Mouse (Mus musculus): ENCODE data around the gene Eif4b.
"Not testable (repeated sequence)": the region's sequence is repeated elsewhere in the genome, so short reads cannot be mapped to it uniquely, and the experiment has no call there.

Eif4b gene

DNA sequence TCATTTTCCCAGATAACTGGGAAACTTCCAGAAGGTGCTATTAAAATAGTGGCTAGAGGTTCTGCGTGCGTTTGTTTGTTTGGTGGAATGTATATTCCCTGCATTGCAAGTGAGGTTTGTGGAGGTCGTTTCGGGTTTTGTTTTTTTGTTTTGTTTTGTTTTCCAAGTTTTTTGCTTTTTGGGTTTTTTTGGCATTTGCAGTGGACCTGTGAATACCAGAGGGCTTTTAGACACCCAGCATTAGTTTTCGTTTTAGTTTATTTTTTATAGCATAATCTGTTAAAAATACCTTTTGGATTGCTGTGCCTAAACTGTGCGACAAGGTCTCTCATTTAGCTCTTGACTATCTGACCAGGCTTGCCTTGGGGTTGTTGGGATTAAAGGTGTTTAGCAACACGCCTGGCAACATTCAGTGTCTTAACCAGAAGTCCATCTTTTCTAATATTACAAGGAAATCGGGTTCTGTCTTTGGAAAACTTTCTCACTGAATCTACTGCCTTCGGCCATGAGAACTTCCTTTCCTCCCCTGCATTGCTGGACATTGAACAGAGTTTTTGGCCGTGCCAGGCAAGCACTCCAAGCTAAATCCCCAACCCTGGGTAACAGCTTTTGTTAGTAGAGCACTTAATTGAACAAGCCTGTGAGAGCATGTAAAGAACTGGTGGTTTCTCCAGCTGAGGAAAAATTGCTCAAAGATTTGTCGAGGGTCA lies 1.5 kb downstream of the Eif4b start:
- no peak for DNase-seq (ENCODE audit: low spot score)

DNA sequence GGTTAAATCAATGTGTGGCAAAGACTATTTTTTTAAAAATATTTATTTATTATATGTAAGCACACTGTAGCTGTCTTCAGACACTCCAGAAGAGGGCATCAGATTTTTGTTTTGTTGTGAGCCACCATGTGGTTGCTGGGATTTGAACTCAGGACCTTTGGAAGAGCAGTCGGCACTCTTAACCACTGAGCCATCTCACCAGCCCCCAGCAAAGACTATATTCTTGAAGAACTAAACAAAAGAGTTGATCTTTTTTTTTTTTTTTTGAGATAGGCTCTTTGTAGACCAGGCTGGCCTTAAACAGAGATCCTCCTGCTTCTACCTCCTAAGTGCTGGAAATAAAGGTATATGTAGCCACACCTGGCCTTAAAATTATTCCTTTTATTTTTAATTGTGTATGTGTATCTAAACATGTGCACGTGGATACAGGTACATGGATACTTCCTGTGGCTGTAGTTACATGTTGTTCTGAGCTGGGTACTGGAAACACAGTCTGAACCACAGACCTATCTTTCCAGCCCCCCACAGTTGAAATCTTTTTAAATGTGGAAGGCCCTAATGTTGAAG lies 3.6 kb downstream of the Eif4b start:
- DNase-seq (ENCODE audit: low spot score) = no peak

DNA sequence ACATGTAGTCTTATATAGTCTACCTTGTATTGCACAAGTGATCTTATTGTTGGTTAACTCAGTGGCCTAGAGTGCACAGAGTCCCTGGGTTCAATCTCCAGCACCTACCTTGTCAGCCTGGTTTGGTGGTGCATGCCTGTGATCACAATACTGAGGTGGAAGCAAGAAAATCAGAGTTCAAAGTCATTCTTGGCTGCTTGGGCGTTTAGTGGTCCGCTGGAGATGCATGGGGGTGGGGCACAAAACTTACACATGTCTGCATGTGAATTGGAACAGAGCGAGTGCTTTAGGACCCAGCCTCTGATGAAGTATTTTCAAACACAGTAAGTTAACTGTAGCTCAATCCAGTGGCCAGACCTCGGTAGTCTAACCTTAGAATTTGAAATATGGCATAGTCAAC lies 5.6 kb downstream of the Eif4b start:
- DNase-seq (ENCODE audit: low spot score) = peak; percentile 40

DNA sequence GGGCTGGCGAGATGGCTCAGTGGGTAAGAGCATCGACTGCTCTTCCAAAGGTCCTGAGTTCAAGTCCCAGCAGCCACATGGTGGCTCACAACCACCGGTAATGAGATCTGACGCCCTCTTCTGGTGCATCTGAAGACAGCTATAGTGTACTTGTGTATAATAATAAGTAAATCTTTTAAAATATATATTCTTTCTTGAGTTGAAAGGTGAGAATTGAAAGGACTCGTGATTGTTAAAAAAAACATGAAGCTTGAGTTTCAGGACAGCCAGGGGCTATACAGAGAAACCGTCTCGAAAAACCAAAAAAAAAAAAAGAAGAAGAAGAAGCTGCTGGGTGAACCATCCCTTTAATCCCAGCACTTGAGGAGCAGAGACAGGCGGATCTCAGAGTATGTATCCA lies 6.4 kb downstream of the Eif4b start:
- DNase-seq (ENCODE audit: low spot score) = not testable (repeated sequence)

DNA sequence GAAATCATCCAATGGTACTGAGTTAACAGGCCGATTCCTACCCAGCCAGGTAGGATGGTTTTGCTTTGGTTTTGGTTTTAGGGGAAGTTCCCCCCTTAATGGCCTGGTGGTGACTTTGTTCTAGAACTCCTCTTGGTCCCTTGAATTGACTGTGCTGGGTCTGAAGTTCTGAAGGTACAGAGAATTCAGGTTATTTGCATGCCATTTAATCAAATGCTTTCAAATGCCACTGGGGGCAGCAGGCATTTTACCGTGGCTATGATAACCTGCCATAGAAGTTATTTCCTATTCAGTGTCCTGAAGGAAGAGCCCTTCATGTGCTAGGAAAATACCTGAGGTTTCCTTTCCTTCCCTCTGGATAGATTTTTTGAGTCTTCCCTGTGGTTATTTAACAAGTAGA lies 6.9 kb downstream of the Eif4b start:
- DNase-seq (ENCODE audit: low spot score) = no peak

DNA sequence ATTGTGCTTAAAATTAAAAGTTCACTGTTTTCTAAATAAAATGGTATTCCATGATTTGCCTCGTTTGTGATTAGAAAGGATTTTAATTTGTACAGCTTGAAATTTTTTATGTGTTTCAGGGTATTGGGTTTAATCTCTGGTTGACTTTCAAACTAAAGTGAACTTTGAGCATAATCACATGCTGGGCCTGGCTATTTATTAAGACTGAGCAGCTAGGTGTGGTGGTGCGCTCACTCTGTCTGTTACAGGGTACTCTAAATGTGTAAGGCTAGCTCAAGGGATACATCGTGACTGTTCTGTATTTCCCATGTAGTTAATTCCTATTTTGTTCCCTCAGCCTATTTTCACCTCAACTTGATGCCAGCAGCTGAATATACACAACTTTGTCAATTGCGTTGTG lies 8.6 kb downstream of the Eif4b start:
- no peak for DNase-seq (ENCODE audit: low spot score)

DNA sequence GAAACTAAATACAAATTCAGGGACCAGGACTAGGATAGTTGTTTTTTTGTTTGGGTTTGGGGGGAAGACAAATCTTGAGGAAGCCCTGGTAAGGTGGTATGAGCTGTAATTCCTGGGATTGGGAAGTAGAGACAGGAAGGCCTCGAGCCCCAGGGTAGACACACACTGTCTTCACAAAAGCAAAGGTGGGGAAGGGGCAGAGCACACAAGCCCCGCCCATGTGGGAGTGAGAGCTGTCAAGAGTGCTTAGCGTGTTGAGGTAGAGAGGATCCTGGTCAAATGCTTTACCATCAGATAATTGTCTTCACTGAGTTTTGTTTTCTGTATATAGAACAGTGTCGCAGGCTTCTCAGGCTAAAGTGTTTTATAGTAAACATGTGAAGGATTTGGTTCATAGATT lies 9.5 kb downstream of the Eif4b start:
- DNase-seq (ENCODE audit: low spot score) = no peak

DNA sequence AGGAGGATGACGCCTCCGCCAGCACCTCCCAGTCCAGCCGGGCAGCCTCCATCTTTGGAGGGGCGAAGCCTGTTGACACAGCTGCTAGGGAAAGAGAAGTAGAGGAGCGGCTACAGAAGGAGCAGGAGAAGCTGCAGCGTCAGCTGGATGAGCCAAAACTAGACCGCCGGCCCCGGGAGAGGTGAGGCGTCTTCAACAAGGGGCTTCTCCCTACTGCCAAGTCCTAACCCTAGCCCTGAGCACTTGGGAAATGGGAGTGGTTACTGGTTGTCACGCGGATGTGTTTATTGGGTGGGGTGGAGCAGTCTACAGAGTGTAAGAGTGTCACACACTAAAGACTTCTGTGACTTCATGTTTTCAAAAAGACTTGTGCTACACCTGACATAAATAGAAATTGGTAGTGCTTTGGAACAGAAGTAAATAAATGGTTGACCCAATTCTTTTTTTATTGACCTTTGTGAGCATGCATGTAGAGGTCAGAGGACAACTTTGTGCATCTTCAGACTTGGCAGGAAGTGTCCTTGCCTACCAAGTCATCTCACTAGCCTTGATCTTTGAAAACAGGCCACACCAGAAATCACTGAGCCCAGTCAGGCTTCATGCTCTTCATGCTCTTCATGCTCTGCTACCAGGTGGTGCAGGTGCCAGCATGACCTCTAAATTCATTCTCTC lies 16.5 kb downstream of the Eif4b start:
- DNase-seq (ENCODE audit: low spot score) = no peak

DNA sequence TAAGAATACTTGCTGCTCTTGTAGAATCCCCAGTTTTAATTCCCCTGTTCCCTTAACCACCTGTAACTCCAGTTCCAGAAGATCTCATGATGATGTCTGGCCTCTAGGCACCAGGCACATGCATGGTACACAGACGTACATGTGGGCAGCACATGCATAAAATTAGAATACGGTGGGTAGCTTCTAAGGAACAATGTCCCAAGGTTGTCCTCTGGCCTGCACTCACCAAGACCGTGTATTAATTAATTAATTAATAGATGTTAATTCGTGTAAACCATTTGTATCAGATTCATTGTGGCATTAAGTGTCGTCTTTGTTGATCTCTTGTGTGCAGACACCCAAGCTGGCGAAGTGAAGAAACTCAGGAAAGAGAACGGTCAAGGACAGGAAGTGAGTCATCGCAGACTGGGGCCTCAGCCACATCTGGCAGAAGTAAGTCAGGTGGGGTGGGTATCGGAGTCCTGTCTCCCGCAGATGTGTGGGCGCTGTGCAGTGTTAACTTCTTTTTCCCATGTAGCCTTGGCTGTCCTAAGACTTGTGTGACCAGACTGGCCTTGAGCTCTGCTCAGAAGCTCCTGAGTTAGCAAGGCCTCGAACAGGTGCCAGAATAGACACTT lies 17.6 kb downstream of the Eif4b start:
- no peak for DNase-seq (ENCODE audit: low spot score)

DNA sequence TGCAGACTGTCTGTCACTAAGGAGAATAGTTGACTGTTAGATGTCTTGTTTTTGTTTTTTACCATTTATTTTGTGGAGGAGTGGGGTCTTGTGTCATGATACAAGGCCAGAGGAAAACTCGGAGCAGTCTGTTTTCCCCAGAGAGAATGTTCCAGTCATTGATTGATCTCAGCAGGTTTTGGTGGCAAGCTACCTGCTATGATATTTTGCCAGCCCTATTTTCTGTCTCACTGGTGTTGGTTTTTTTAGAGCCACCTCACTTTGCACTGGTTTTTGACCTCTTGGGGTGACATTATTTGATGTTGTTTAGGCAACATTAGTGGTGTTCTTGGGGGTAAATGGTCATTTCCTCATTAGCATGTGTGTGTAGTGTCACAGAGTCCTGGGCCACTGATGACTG lies 18.1 kb downstream of the Eif4b start:
- no peak for DNase-seq (ENCODE audit: low spot score)

DNA sequence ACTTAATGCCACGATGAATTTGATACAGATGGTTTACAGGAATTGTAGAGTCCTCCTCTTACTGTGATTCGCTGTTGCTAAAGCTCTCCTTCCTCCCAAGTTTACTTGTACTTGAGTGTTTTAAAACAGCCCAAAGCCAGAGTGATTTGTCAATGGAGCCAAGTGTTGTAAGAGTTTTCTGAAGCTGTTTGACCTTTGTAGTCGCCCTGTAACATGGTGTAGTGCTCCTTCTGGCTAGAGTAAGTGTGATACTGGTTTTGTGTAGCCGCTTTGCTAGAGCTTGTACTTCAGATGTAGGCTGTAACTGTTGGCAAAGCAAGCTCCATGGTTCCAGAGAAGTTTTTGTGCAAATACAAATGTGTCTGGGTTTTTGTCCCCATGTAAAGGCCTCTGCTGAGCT lies 18.6 kb downstream of the Eif4b start:
- no peak for DNase-seq (ENCODE audit: low spot score)

DNA sequence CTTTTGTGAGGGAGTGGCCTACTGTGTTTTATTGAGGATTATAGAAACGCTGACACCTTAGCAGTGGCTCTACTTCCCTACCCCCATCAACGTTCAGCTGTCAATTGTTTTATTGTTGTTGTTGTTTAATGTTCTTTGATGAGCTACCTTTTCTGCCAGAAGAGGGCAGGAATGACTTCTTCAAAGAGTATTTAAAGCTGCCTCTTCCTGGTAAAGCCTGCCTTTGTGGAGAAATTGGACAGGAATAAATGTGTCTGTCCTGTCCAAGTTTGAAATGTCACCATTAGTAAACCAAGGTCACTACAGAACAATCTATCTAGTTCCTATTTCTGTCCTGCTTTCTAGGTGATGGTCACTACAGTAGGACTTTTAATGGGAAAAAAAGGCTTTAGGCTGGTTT lies 20.6 kb downstream of the Eif4b start:
- DNase-seq (ENCODE audit: low spot score) = no peak

DNA sequence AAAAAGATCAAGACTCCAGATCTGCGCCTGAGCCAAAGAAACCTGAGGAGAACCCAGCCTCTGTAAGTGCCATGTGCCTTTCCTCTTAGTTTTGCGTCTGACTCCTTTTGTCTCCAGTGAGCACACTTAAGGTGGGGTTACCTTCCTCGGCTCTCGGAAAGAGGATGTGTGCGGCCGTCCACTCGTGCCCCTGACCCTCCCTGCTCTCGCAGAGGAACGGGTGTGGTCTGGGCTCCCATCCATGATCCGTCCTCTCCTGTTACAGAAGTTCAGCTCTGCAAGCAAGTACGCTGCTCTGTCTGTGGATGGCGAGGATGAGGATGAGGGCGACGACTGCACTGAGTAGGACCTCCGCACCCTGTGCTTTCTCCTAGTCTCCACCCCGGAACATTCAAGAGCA lies 21.4 kb downstream of the Eif4b start:
- no peak for DNase-seq (ENCODE audit: low spot score)

DNA sequence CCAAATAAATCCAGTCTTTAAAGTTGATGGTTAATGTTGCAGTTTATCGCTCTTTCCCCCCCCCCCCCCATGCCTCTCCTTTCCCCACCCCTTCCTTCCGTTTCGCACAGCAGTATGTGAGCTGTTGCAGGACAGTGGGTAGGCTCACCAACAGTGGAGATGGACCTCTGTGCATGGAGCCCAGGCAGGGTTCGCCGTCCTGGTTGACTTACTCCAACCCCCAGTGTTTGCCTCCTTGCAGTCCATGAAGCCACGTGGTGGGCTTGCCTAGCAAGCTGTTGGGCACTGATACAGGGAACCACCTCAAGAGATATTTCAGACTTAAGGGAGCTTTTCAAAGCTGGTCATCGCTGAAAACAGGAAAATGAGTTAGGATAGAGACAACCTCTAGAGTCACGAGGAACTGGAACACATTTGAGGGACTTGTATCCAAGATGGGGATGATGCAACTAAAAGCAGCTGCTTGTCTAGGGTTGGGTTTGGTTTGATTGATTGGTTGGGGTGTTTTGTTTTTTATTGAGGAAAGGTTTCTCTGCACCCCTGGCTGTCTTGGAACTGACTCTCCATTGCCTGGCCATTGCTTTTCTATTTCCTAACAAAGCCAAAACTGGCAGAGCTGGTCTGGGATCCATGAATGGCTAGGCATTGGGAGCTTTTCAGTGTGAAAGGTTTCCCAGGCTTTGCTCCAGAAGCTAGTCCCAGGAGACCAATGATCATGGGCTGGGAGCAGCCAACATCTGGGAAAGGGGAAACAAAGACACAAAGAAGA lies 23.8 kb downstream of the Eif4b start:
- DNase-seq (ENCODE audit: low spot score) = no peak

DNA sequence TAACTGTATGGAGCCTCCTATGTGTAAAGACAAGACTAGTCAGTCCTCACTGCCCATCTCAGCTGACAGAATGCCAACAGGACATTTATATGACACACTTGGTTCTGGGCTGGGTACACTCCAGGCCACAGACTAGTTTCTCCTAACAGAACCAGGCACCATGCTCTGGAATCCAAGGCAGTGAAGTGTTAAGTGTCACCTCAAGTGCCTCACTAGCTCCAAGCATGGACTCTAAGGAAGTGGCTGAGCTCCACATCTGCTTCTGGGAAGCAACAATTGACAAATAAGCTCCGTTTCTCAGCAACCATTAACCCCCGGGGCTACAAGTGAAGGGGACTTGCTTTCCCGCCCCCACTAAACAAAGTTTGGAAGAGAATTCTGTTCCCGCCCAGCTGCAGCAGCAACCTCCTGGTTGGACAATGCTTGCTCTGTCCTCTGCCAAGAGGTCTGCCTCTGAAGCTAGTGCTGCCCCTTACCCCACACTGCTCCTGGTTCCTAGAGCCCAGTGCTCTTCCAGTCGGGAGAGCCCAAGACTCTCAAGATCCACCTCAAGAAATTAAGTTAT lies 24.5 kb downstream of the Eif4b start:
- DNase-seq (ENCODE audit: low spot score) = no peak

DNA sequence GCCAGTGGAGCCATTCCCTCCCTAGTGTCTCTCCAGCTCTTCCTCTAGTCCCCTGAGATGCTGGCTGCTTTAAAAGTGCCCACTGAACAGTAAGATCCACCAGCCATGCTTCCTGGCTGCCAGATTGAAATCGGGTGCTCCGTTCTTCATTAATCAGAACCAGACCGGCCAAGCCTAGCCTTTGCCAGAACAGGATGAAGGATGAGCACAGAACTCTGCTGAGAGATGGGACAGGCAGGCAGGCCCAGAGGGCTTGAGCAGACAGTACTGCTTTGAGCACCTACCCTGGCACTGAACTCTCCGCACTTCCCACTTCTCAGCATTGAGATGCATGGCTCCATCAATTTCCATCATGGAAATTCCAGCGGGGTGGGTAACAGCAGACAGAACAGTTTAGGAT lies 25.7 kb downstream of the Eif4b start:
- DNase-seq (ENCODE audit: low spot score) = no peak

DNA sequence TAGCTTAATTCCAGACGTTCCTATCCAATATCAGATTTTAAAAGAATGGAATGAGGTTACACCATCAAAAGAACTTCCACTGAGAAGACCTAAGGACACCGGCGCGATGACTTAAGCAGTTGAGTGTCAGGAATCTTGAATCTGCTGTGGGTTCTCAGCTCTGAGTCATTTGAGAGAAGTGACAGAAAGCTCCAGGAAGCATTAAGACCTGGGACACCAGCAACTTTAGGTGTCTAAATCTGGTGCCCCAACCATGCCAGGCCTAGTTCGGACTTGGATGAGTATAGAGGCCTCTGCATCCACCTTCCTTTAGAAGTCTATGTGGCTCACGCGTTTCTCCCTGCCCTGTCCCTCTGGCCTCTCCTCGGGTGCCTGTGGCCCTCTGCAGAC lies 26.2 kb downstream of the Eif4b start:
- no peak for DNase-seq (ENCODE audit: low spot score)

DNA sequence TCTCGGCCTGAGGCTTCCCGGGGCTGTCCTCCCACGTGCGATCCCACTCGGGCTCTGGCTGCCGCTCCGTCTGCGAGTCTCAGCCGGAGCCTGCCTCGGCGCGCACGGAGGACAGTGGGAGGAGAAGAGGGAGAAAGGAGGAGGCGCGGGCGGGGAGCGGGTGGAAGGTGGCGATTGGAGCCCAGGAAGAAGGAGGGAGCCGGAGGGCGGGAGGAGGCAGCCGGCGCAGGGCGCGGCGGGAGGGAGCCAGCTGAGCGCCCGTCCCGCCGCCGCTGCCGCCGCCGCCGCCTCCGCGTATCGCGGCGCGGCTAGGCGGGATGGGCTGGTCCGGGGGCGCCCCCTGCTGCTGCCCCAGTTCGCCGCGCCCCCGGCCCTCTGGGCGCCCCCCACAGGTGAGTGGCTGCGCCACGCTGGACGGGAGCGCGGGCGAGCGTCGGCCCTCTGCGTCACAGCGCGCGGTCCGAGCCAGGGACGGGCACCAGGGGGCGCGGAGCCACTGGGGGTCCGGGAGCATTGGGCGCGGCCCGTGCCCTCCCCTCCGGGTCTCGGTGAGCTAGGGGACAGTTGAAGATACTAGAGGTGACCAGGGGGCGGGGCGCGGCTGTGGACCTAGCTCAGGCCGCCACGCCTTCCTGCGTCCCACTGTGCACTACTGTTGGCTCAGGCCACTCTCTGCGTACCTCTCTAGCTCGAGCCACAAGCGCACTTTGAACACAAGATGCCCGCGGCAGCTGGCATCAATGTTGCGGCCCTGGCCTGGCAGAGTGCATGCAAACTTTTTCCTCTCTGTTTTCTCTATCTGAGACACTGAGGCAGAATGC lies 26.8 kb downstream of the Eif4b start, which contains the start of gene Tns2:
Gene Tns2 (plus strand): TSS at position 253 of the 821 bp plus-strand sequence.
- DNase-seq (ENCODE audit: low spot score) = peak; percentile 86

DNA sequence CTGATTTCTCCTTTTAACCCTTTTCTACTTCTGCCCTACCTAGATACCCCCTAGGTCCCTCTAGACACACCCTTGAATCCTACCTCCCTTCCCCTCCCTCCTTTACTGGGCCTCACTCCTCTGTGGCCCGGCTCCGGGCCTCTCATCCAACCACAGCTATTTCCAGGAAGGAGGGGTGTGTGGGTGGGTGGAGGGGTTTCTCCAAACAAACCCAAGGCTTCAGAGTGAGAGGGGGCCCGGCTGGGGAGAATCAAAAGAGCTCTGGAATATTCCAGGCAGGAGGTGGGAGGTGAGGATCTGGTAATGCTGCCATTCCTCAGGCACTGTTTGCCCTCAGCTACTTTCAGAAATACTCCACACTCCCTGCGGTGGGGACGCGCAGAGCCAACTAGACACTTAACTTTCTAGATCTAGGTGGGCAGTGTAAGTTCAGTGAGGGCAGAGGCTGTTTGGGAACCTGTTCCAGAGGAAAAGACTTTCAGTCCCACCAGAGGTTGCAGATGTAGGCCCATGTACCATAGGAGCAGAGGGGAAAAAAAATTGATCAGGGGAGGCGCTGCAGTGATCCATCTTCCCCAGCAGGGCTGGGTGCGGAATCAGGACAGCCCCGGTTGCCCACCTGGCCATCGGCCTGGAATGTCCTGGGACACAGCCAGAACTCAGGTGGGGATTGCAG lies 27.6 kb downstream of the Eif4b start:
- peak; percentile 53 for DNase-seq (ENCODE audit: low spot score)

DNA sequence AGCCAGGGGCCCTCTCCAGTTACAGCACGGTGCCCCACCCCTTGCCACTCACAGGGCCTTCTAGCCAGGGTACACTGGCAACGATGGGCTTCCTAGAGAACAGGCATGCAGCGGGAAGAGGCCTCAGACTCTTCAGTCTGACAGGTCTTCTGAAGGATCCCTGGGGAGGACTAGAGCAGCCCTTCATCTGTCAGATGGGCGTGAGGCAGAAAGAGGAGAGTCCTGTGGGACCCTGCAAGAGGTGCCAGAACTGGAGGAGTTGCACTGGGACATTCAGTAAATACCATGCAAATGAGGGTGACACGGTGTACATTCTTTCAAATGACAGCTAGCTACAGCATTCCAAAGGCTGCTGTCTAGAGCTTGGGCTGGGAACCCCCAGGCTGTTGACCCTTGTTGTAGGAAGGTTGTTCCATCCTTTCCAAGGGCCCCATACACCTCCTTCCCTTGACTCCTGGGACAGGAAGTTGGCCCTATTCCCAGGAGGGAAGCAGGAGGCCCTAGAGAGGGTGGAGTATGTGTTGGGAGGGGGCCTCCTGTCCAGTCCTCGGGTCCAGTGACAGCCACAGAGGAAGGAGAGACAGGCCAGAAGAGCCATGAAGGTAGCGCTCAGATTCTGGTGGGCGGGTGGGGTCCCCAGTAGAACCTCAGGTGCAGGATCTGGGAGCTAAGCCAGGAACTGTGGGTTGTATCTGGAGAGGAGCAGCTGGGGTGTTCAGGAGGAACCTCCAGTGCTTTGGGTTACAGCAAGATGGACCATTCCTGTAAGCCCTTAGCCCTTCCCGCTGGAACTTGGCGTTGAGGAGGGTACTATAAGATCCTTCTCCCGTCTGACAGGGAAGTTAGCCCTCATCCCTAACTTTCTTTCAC lies 28.3 kb downstream of the Eif4b start:
- DNase-seq (ENCODE audit: low spot score) = no peak

Data from yolk sac, embryonic 10.5 days (tissue).